Mouse (Mus musculus) myocyte (in vitro differentiated cells): ENCODE results near the gene Popdc3.

Experiments
- MAX ChIP-seq: IDR thresholded peaks from one replicate; pipeline ENCODE4 v1.6.1; 2011; ENCODE audit warnings: low read depth, mild to moderate bottlenecking, control low read depth
- MYOD1 ChIP-seq, 3 experiments: IDR thresholded peaks; one replicate each; pipeline ENCODE4 v1.6.1; 2011; ENCODE audit warnings: control low read depth in 2 of 3, low read depth in 2 of 3, mild to moderate bottlenecking in 2 of 3, moderate library complexity in 1 of 3; ENCODE audit not compliant: insufficient read length in 2 of 3, control insufficient read depth in 1 of 3
- MYOG ChIP-seq, 3 experiments: IDR thresholded peaks; one replicate each; pipeline ENCODE4 v1.6.1; 2011; ENCODE audit warnings: control low read depth in 2 of 3, low read depth in 2 of 3, mild to moderate bottlenecking in 2 of 3; ENCODE audit not compliant: insufficient read length in 2 of 3, control insufficient read depth in 1 of 3, insufficient read depth in 1 of 3
- POLR2A ChIP-seq: IDR thresholded peaks from one replicate; pipeline ENCODE4 v1.6.1; 2011; ENCODE audit warnings: low read depth, mild to moderate bottlenecking, control low read depth, moderate library complexity; ENCODE audit not compliant: insufficient read length
- POLR2AphosphoS2 ChIP-seq: IDR thresholded peaks from one replicate; pipeline ENCODE4 v1.6.1; 2011; ENCODE audit warnings: low read depth, control low read depth; ENCODE audit not compliant: insufficient read length
- TCF12 ChIP-seq: IDR thresholded peaks from one replicate; pipeline ENCODE4 v1.6.1; 2011; ENCODE audit warnings: mild to moderate bottlenecking, control low read depth; ENCODE audit not compliant: poor library complexity, insufficient read depth, severe bottlenecking

DNA sequence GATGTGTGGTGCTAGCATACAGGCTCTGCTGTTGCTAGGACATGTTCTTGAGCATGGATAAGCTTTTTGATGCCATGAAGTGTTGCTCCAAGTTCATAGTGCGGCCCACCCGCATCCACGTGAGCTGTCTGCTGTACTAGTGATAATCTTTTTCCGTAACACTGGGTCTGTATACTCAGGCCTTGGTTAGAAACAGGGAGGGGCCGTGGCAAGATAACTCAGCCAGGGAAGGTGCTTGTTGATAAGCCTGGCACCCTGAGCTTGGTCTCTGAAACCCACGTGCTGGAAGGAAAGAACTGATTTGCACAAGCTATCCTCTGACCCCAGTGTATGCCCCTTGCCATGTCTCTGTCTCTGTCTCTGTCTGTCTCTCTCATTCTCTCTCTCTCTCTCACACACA is 47.9 kb upstream of the Popdc3 start:
- TF ChIP-seq POLR2AphosphoS2 (no peak), MYOG (IDR thresholded peaks at IDR 0.05; ENCODE audit: control insufficient read depth in 1 of 3, insufficient read depth in 1 of 3, insufficient read length in 2 of 3, low read depth in 2 of 3) (no peak), POLR2A (no peak), MAX (no peak), TCF12 (no peak), MYOD1 (IDR thresholded peaks at IDR 0.05; ENCODE audit: control insufficient read depth in 1 of 3, insufficient read length in 2 of 3, low read depth in 2 of 3) (no peak)
